Mouse (Mus musculus): ENCODE results near the gene Cwc25.
"Not testable (repeated sequence)": the region's sequence is repeated elsewhere in the genome, so short reads cannot be mapped to it uniquely, and the experiment has no call there.

The Cwc25 gene

GRCm38 (mm10) chr11:97800691-97801408, 34.5 kb upstream of the Cwc25 start:
- DNase-seq, result no peak

GRCm38 (mm10) chr11:97799994-97800690, 33.8 kb upstream of the Cwc25 start:
- peak; percentile 55 to 65 for DNase-seq

GRCm38 (mm10) chr11:97799146-97799993, 33.0 kb upstream of the Cwc25 start:
- DNase-seq, result peak; percentile 86 to 91

- DNase-seq, result peak; percentile 89 to 96
Measured at GRCm38 (mm10) chr11:97798782-97799145, 32.4 kb upstream of the Cwc25 start, which contains the start of gene Lasp1. Lasp1 (plus strand) TSS chr11:97799000.

GRCm38 (mm10) chr11:97798083-97798435, 31.7 kb upstream of the Cwc25 start:
- DNase-seq, result no peak

- DNase-seq, result no peak
Measured at GRCm38 (mm10) chr11:97797369-97798082, 31.2 kb upstream of the Cwc25 start.

GRCm38 (mm10) chr11:97796910-97797309, 30.6 kb upstream of the Cwc25 start:
- peak; percentile 79 to 87 for DNase-seq

GRCm38 (mm10) chr11:97793165-97793564, 26.8 kb upstream of the Cwc25 start:
- DNase-seq, result no peak

- not testable (repeated sequence) for DNase-seq
Measured at GRCm38 (mm10) chr11:97790778-97791438, 24.6 kb upstream of the Cwc25 start.

GRCm38 (mm10) chr11:97789727-97790126, 23.4 kb upstream of the Cwc25 start:
- no peak for DNase-seq

GRCm38 (mm10) chr11:97787961-97788360, 21.6 kb upstream of the Cwc25 start:
- no peak for DNase-seq

- DNase-seq, result no peak
Measured at GRCm38 (mm10) chr11:97782564-97782895, 16.2 kb upstream of the Cwc25 start.

GRCm38 (mm10) chr11:97781832-97782563, 15.6 kb upstream of the Cwc25 start, which contains the start of gene Rpl23:
Rpl23 (minus strand) TSS chr11:97782437.
- DNase-seq, result peak; percentile 99 to 100

- DNase-seq, result no peak
Measured at GRCm38 (mm10) chr11:97781478-97781831, 15.1 kb upstream of the Cwc25 start.

GRCm38 (mm10) chr11:97779968-97780701, 13.8 kb upstream of the Cwc25 start:
- no peak for DNase-seq

- DNase-seq, result no peak
Measured at GRCm38 (mm10) chr11:97778918-97779317, 12.6 kb upstream of the Cwc25 start.

GRCm38 (mm10) chr11:97777129-97777529, 10.8 kb upstream of the Cwc25 start:
- DNase-seq, result no peak

- no peak for DNase-seq
Measured at GRCm38 (mm10) chr11:97776497-97777128, 10.3 kb upstream of the Cwc25 start.

- DNase-seq, result no peak
Measured at GRCm38 (mm10) chr11:97775808-97776496, 9.6 kb upstream of the Cwc25 start, which contains the start of gene 1700001P01Rik. 1700001P01Rik (minus strand) TSS chr11:97775918.

GRCm38 (mm10) chr11:97775186-97775585, 8.8 kb upstream of the Cwc25 start:
- DNase-seq, result no peak

Data from cerebellum, postnatal 36 days (tissue).